Mouse (Mus musculus) spleen, postnatal 14 days (tissue): ENCODE data around the gene Cit.
A peak's percentile ranks its signal among the peaks of the same experiment; 100 is the strongest.

Experiments
- DNase-seq, 2 experiments: peaks; one replicate each; pipeline ENCODE4 v3.0.0; 2021 to 2022; ENCODE audit warnings: low spot score in 2 of 2

The Cit gene

DNA sequence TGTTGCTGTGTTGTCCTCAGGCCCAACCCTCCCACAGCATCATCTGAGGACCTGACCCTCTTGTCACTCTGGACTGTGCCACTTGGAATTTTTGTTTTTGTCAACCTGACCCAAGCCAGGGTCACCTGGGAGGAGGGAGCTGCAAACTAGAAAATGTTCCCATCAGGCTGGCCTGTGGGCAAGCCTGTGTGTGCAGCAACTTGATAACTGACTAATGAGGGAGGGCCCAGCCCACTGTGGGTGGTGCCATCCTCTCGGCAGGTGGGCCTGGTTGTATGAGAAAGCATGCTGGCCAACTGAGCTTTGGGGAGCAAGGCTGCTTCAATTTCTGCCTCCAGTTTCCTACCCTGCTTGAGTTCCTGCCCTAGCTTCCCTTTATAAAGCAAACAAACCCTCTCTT, 113.3 kb downstream of the Cit start:
- DNase-seq, result peak; percentile 19 to 37

DNA sequence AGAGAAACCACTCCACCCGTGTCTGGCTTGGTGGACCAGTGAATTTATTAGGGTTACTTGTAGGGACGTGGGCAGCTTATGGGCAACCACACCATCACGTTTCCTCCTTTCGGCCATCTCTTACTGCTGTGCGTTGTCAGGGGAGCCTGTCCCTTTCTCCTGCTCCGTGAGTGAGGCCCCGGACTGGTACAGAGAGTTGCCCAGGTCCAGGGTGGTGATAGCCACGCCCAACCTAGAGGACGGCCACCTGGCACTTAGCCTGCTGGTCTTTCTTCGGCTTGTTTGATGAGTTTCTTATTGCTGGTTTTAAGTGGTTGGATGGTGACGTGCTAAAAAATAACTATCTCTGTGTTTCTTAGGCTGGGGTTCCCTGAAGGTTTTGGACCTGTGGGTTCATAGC, 113.7 kb downstream of the Cit start:
- DNase-seq, result no peak

DNA sequence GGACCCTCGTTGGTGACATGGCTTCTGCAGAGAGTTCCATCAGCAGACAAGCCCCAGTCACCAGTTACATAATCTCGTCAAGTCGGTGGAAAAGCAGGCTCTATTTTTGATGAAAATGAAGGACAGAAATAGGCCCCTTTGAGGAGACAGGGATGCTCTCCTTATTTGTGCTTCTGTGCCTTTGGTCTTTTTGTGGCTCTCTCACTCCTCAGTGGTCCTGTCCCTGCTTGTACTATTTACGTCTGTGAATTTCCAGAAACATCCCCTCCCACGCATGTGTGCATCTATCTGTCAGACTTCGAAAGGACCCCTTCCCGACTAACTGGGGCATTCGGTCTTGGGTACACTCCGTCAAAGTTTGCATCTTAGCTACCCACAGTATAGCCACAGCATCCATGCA, 116.7 kb downstream of the Cit start:
- DNase-seq, result no peak

DNA sequence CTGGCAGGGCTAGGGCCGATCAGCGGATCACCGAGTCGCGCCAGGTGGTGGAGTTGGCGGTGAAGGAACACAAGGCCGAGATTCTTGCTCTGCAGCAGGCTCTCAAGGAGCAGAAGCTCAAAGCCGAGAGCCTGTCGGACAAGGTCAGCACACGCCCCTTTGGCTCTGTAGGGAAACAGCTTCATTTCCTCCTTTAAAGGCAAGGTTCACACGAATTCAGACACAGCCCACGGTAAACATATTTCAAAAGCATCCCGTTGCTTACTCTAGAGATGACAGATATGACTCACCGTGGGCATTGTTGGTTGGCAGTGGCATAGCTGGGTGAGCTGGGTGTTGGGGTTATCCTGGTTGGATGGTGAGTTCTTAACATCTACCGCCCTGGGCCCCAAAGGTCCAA, 126.2 kb downstream of the Cit start:
- no peak for DNase-seq

DNA sequence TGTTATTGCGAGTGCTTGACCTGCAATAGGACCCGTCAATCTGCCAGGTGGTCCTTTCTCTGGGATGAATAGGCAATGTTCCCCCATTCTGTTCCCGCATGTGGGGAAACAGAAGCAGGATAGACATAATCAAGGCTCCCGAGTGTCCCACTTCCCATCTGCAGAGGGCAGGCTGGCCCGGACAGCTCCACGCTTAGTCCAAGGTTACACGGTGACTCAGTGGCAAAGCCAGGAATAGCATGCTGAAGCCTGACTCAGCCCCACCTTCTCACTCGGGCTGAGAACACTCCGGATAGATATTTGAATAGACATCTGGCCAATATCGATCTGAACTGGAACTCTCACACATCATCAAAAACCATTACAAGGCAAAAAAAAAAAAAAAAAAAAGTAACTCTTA, 130.6 kb downstream of the Cit start:
- DNase-seq, result no peak

DNA sequence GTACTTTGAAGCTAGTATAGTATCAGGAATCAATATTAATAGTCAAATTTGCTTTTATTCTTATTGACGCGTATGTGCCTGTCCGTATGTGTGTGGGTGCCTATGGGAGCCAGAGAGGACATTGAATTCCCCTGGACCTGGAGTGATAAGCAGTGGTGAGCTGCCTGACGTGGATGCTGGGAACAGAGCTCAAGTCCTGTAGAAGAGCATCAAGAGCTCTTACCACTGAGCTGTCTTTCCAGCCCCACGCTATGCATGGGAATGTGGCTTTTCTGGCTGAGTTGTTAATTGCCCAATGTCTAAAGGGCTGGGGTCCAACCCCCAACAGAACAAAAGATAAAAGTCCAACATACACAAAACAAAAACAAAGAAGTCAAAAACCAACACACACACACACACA, 131.4 kb downstream of the Cit start:
- DNase-seq, result no peak

DNA sequence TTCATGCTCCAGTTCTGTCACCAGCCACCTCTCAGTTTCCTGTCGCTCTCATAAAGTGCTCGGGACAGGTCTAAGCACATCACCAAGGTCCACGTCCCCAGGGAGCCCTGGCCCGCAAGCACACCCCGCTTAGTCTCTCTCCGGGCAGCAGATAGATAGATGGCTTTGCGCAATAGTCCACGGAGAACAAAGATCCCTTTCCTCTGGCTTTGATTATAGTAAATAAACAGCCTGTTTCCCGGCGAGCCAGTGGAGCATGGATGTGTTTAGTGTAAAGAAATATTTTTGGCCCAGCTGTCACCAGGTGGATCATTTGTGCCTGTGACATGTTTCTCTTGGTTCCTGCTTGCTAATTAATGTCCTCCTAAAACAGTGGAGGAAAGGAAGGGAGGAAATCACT, 132.2 kb downstream of the Cit start:
- no peak for DNase-seq

DNA sequence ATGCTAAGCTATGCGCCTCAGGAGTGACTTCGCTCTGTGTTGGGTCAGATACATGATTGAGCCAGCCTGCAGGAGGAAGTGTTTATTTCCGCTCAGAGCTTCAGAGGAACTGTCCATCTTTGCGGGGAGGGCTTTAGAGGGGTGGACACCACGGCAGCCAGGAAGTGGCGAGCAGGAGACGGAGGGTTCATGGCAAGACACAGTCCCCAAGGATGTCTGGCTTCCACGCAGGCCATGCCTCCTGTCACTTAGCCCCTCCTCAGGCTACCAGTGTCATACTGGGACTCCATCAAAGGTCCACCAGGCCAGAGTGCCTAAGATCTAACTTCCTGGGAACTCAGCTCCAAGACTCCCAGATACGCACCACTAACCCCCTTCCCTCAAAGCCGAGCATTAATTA, 132.7 kb downstream of the Cit start:
- DNase-seq, result no peak

DNA sequence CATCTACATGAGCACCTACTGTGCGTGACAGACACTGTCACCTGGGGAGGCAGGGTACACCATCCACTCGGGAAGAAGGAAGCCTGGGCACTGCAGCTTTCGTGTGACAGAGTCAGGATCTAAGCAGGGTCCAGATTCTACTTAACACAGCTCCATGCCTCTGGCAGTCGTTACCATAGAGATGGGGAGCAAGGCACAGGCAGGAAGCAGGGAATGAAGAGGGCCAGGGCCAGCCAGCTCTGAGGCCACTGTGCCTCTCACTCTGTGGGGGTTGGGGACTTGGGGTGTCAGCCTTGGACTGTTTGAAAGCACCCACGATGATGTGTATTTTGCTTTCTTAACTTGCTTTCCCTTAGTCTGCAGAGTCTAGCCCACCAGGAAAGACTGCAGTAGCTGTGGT, 133.2 kb downstream of the Cit start:
- DNase-seq, result no peak

DNA sequence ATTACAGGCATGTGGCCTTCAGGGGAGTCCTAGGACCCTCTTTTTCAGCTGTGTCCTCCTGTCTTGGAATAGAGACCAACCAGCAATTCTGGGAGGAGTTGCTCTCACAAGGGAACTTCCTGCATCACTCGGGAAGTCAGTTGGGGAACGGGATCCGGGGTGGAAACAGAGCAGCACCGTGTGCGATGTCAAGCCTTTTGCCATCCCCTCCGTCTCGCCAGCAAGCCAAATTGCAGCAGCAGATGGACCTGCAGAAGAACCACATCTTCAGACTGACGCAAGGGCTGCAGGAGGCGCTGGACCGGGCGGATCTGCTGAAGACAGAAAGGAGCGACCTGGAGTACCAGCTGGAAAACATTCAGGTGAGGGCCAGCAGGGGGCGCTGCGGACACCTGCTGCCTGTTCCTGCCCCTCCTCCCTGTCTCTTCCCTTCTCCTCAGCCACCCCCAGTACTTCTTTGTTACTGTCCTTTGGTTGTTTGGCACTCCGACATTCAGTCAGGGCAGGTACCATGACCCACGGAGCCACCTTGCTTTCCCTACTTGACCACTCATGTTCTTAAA, 134.1 kb downstream of the Cit start:
- no peak for DNase-seq

DNA sequence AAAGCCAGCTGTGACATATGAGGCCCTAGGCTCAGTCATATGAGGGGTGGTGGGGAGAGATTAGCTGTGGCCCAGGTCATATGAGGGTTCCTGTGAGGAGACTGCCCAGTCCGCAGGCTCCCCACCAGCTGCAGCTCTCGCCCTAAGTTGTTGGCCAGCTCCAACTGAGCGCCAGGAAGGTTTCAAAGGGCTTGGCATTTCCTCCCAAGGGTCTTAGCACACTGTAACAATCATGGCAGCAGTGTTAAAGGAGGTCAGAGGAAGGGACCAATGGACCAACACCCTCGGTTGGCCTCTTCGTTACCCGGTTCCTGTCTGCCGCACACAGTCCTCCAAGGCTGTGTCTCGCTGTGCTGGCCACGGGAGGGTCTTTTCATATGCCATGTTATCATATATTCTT, 135.5 kb downstream of the Cit start:
- DNase-seq, result no peak

DNA sequence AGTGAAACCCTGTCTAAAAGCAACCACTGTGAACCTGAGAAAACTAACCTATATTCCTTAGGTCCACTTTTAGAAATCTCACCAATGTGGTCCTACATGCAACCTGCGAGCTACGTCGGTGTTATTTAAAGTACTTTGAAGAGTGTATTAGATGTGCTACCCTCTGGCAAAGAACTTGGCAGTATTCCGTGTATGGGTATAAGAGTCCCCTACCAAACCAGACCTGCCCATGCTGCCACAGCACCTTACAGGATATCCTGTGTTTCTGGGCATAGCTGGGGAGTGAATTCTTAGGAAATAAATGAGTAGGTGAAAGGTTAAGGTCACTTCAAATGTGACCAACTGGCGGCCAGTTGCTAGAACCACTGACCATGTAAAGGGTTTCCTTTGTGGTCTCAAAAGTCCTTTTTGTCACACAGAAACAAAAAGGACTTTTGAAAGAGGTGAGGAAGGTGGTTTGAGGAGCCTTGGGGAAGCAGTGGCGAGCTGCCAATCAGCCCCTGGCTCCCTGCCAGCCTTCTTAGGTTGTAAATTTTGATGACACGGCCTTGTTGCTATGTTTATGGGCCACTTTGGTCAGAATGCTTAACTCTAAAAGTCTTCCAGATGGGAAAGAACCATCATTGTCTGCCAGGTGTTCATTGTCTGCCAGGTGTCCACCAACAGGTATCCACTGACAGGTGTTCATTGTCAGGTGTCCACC, 137.7 kb downstream of the Cit start:
- no peak for DNase-seq

DNA sequence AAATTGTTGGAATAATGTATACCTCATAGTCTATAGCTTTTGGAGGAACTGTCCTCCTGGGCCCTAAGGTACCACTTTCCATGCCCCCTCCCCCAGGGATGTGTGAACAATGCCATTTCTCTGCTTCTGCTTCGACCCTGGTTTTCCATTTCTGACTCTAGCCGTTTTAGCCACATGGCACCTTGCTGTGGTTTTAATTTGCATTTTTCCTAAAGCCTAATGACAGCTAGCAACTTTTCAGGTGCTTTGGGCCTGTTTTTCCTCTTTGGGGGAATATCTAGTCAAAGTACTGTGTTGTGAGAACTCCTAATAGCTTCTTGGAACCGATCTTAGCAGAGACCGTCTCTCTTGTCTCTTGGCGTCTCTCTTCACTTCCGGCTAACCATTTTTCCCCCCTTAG, 139.3 kb downstream of the Cit start:
- no peak for DNase-seq

DNA sequence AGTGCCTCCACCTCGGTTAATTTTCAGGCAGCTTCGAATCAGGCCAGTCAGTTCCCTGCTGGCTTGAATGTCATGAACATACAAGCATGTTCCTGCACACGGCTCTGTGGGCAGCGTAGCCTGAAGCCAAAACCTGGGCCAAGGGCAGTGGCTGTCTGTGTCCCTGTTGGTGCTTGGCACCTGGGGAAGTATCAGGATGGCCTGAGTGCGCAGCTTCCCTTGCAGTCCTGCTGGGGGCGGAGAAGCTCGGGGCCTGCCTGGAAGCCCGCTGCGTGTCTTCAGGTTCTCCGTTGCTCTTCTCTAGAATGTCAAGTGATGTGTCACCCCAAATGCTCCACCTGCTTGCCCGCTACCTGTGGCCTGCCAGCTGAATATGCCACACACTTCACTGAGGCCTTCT, 140.0 kb downstream of the Cit start:
- DNase-seq, result no peak

DNA sequence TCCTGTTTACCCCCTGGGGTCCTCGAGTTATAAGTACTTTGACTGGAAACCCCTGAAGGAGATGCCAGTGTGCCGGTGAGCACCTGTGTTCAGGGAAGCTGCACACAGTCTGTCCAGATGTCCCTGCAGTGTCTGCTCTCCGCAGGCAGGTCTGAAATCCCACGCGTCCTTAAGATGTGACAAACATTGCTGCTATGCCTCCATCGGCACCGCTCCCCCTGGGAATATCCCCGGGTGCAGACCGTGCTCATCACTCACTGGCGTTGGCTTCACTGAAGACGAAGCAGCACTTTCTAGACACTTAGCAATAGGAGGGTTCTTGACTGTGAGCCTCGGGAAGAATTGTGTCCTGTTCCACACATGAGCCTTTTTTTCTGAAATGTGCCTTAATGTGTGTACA, 142.2 kb downstream of the Cit start:
- DNase-seq, result no peak

DNA sequence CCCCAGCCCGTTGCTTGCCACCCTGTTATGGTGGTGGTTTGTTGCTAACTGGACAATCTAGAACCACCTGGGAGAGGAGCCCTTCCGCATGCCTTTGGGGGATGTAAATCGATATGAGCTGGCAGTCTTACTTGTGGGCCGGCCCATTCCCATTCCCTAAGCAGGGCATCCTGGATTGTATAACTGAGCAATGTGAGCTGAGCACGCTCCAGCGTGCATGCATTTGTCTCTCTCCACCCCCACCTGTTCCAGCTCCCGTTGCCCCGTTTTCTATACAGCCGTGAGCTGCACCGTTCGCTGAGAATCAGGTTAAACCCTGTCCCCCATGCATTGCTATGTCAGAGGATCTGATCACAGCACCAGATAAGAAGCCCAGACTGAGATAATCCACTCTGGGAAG, 146.6 kb downstream of the Cit start:
- no peak for DNase-seq

DNA sequence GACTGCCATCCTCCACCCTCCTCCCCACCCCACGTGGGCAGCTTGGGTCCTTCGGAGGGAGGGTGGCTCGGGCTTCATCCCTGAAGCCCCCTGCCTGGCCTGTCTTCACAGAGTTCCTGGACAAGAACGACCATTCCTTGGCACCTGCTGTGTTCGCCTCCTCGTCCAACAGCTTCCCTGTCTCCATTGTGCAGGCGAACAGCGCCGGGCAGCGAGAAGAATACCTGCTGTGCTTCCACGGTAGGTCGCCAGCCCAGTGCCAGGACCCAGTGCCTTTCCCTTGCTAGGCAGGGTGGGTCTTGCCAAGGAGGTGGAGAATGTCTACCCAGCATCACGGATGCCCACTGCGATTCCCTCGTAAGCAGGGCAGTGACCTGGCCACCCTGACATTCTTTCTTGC, 149.0 kb downstream of the Cit start:
- no peak for DNase-seq

DNA sequence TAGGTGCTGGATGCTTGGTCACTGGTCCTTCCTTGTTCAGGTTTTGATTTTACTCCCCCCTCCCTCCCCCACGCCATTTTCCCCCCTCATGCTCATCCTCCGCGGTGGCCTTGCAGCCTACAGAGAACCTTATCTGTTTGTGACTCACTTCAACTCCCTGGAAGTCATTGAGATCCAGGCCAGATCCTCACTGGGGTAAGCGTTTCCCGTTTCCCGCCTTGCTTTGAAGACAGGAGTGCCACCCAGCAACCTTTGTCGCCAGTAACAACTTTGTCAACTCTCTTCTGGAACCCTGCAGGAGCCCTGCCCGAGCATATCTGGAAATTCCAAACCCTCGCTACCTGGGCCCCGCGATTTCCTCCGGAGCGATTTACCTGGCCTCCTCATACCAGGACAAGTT, 152.3 kb downstream of the Cit start:
- DNase-seq, result no peak

DNA sequence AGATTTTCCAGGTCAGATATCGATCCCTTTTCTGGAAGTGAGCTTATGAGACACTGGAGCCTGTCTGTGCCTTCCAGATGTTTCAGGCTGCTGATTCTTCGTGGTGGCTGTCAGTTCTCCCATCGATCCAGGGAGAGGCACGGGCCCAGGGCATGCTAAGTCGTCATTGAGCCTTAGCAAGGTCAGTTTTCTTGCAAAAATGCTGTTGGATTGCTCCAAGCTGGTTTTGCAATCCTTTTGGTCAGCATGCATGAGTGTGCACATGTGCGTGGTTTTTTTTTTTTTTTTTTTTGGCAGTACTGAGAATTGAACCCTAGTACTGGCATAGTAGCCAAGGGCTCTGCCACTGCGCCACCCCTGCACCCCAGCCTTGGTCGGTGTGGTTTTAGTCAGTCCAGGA, 158.1 kb downstream of the Cit start:
- no peak for DNase-seq

DNA sequence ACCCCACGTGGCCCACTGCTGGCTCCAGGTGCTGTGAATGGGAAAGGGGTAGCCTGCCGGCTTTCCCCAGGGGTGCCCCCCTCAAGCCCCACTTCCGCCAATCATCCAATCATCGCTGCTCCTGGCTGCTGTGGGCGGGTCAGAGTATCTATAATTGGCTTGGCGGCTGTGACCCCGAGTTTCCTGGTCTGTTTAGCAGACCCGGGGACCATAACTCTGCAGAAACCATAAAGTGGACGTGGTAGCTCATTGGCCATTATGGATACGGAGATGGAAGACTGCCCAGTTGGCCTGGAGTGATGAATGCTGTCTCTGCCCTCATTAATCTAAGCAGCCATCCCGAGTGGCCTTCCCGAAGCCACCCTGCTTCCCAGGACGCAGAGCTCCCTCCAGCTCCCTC, 158.7 kb downstream of the Cit start:
- DNase-seq, result no peak

DNA sequence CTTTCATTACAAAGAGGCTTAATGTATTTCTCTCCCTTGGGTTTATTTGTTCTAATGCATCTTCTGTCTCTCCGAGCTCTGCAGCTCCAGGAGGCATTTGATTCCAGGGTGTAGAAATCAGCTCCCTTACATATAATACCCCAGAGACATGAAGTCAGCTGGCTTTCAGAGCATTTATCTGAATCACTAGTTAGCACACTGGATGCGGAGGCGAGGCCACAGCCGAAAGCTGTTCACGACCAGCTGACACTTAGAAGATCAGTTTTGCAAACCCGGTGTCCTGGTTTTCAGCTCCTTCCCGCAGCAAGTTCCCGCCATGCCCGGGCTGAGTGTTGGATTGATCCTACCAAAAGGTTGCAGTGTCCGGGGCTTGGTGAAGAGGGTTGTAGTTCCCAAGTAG, 159.2 kb downstream of the Cit start:
- no peak for DNase-seq

DNA sequence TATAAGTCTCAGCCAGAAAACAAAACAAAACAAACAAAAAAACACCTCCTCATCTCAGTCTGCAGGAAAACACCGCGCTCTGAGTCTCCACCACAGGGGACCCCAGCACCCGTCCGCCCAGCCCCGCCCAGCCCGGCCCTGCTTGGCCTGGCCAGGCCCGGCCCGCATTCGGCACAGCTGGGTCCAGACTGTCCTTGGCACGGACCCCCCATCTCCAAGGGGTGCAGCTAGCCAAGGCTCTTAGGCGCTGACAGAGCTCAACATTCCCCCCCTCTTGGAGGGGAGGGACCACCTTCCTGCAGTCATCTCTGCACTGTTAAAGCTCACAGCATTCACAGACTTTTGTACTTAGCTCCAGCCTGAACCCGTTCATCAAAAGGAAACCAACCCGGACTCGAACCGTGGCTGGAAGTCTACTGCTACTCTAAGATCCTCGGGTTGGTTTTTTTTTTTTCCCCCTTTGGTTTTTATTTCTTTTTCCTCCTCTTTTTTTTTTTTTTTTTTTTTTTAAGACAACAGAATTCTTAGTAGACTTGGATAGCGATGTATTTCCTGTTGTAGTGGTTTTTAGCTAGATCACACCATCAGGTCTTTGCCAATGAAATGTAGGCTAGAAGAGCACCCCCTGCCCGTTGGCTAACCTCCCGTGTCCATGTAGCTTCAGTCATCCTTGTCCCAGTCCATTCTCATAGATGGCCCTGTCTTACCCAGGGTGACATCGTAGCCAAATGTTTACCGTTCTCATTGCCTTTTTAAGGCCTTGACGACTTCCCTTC, 161.4 kb downstream of the Cit start:
- DNase-seq, result no peak

DNA sequence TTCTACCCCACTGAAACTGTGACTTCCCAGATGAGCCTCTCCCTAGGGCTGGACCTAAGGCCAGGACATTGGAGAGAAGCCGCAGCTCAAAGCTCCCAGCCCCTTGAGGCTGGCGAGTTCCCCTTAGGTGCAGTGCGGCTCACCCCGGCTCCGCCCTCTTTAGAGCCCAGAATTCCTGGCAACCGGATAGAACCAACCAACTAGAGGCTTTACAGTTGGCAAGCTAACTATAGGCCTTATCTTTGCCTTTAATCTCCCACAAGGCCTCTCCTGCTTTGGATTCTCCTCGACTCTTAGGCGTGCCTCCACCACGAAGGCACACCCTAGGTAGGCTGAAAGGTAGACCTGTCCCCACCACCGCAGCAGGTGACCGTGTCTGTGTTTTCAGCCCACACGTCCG, 162.6 kb downstream of the Cit start:
- DNase-seq, result no peak
